Mouse (Mus musculus): ENCODE results near the gene Gm28635. TPM values are rescaled to one million over a fixed set of nuclear protein-coding genes. Genes with fewer than 3 reads are reported as not detected.

Gene Gm28635
- total RNA-seq, 2 experiments from 2014 or later, result not detected

GRCm38 (mm10) chr2:84607842-84608241, 70.0 kb downstream of the Gm28635 start:
- intact Hi-C loops (cut with DNase I), result no loop called here
- no peak for DNase-seq

GRCm38 (mm10) chr2:84600977-84601376, 76.9 kb downstream of the Gm28635 start:
- intact Hi-C loops (cut with DNase I), result no loop called here
- no peak for DNase-seq

GRCm38 (mm10) chr2:84599270-84599888, 78.5 kb downstream of the Gm28635 start:
- intact Hi-C loops (cut with DNase I), result no loop called here
- no peak for DNase-seq

- intact Hi-C loops (cut with DNase I), result no loop called here
- DNase-seq, result no peak
These were observed 80.7 kb downstream of the Gm28635 start for GRCm38 (mm10) chr2:84597123-84597522.

GRCm38 (mm10) chr2:84592801-84593200, 85.0 kb downstream of the Gm28635 start:
- DNase-seq, result no peak
- intact Hi-C loops (cut with DNase I), result no loop called here

GRCm38 (mm10) chr2:84585700-84586099, 92.1 kb downstream of the Gm28635 start:
- no peak for DNase-seq
- intact Hi-C loops (cut with DNase I), result no loop called here

- intact Hi-C loops (cut with DNase I), result no loop called here
- no peak for DNase-seq
These were observed 95.6 kb downstream of the Gm28635 start for GRCm38 (mm10) chr2:84582286-84582685.

- no peak for DNase-seq
- intact Hi-C loops (cut with DNase I), result no loop called here
These were observed 96.6 kb downstream of the Gm28635 start for GRCm38 (mm10) chr2:84581208-84581607.

GRCm38 (mm10) chr2:84579311-84579710, 98.5 kb downstream of the Gm28635 start:
- no peak for DNase-seq
- intact Hi-C loops (cut with DNase I), result no loop called here

GRCm38 (mm10) chr2:84574130-84574529, 103.7 kb downstream of the Gm28635 start:
- intact Hi-C loops (cut with DNase I), result no loop called here
- no peak for DNase-seq

- no peak for DNase-seq
- intact Hi-C loops (cut with DNase I), result no loop called here
These were observed 120.8 kb downstream of the Gm28635 start for GRCm38 (mm10) chr2:84556888-84557514.

Other genes with a start within 250 kb of the Gm28635 start
- gene Tfpi, start 201.3 kb downstream of the Gm28635 start, total RNA-seq (2021), result 1 to 10 TPM; 2.1 to 2.3 TPM
- gene Ctnnd1, start 27.3 kb downstream of the Gm28635 start, total RNA-seq (2021), result 10 to 100 TPM; 28.8 to 29.9 TPM
- gene Btbd18, start 19.0 kb downstream of the Gm28635 start, total RNA-seq (2021), result not detected
- 10 to 100 TPM in 1 of 2 experiments, 1 to 10 TPM in 1; 6.8 to 13.0 TPM for gene Selenoh, start 7.3 kb downstream of the Gm28635 start, total RNA-seq (2021)
- 1 to 10 TPM; 5.2 to 6.7 TPM for gene Med19, start 361 bp upstream of the Gm28635 start, total RNA-seq (2021)
- gene Tmx2, start 1.1 kb upstream of the Gm28635 start, total RNA-seq (2021), result 10 to 100 TPM; 45.8 to 50.2 TPM
- gene Zdhhc5, start 37.1 kb upstream of the Gm28635 start, total RNA-seq (2021), result 10 to 100 TPM; 57.5 to 62.2 TPM
- gene Clp1, start 49.3 kb upstream of the Gm28635 start, total RNA-seq (2021), result 1 to 10 TPM; 2.8 to 3.6 TPM
- under 1 TPM; 0.35 to 0.61 TPM for gene Ypel4, start 56.0 kb upstream of the Gm28635 start, total RNA-seq (2021)
- gene Gm19426, start 65.6 kb upstream of the Gm28635 start, total RNA-seq (2021), result under 1 TPM in 1 of 2 experiments, not detected in 1; 0.51 TPM
- 10 to 100 TPM; 44.8 to 46.5 TPM for gene Serping1, start 97.4 kb upstream of the Gm28635 start, total RNA-seq (2021)
- gene Ube2l6, start 120.8 kb upstream of the Gm28635 start, total RNA-seq (2021), result 1 to 10 TPM; 2.6 to 3.5 TPM
- gene Smtnl1, start 144.6 kb upstream of the Gm28635 start, total RNA-seq (2021), result 10 to 100 TPM; 58.7 to 84.0 TPM
- 10 to 100 TPM; 39.6 to 55.9 TPM for gene Timm10, start 149.0 kb upstream of the Gm28635 start, total RNA-seq (2021)
- gene Slc43a1, start 160.8 kb upstream of the Gm28635 start, total RNA-seq (2021), result 10 to 100 TPM in 1 of 2 experiments, 1 to 10 TPM in 1; 7.6 to 19.2 TPM
- gene Rtn4rl2, start 208.7 kb upstream of the Gm28635 start, total RNA-seq (2021), result under 1 TPM; 0.20 to 0.26 TPM

Measured in gastrocnemius, postnatal 36 days (tissue).